Mouse (Mus musculus) gastrocnemius, postnatal 25 days (tissue): ENCODE results near the gene Krt90. TPM values are rescaled to one million over a fixed set of nuclear protein-coding genes. Genes with fewer than 3 reads are reported as not detected.
"Not testable (repeated sequence)": the region's sequence is repeated elsewhere in the genome, so short reads cannot be mapped to it uniquely, and the experiment has no call there.

Experiments used
- DNase-seq: peaks from one replicate; pipeline ENCODE4 v3.0.0; 2022
- long read RNA-seq, 2 experiments: library from polyadenylated mRNA; stranded (forward); transcript quantifications; one replicate each; pipeline ENCODE4 v2.0.0; 2021
- total RNA-seq, 2 experiments: library from RNA; stranded (reverse); gene quantifications; 1 replicate in 1 of 2; 2 replicates in 1 of 2; pipeline ENCODE4 v1.2.3; 2021

Gene Krt90
- total RNA-seq, result not detected
- long read RNA-seq, experiment 1, result 0 reads
- long read RNA-seq, experiment 2, result 0 reads

DNA sequence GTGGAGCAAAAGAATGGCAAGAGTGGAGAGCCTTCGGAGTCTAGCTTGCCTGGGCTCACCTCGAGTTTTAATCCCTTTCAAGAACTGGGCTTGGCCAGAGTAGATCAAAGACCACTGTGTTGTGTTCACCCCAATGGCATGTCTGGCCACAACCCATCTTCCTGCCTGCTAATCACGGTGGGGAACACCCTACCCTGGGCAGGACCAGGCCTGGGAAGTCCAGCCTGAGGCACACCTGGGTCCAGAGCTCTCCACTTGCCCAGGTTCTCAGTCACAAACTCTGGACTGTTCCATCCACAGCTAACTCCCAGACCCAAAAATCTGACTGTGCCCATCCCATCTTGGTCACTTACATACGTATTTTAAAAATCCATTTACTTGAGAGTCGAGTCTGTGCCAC lies at the start of gene Krt90:
TSS of gene Krt90 (minus strand) at position 101 of the 400 bp plus-strand sequence.
- no peak for DNase-seq

DNA sequence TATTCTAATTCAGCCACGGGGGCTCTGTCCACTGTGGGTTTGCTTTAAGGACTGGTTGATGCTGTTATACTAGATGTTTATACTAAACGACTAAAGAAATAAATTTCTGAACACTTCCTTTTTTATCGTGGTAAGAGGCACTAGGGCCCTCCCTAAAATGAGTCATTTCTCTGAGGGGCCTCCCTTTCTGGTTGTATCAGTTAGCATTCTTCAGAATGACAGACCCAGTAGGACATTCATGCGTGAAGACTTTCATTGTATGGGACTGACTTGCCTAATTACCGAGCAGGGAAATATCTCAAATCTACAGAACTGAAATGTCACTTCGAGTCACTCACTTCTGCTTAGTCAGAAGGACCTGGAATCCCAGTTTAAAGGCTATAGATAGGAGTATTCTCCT lies 36.4 kb upstream of the Krt90 start:
- no peak for DNase-seq

DNA sequence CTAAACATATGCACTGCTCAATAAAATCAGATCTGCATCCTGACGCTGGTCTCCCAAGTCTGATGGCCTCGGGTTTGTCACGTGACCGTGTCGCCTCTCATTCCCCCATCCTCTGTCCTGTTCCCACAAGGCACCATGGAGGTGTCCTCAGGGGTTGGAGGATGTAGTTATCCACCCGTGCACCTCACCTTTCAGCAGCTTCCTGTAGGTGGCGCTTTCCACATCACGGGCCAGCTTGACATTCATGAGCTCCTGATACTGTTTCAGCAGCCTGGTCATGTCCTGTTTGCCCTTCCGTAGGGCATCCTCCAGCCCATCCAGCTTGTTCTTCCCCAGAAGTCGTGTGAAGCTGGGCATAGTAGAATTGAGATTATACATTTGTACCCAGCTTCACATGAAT lies 25.5 kb upstream of the Krt90 start:
- no peak for DNase-seq

DNA sequence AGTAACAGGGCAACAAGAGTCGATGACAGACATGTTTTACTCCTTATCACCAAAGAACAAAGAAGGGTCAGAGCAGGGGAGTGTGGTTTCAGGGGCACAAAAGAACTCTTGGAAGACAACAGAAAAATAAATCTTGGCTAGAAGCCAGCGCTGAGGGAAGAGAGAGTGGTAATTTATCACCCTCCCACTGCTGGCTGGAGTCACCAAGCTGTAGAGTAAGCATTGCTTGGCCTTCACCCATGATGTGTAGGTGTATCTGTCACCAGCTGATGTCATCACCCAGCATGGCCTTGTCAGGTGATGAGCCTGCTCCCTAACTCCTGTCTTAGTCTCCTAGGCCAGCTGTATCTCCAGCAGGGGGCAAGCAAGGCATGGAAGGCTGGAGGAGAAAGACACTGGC lies 21.7 kb upstream of the Krt90 start:
- DNase-seq, result no peak

DNA sequence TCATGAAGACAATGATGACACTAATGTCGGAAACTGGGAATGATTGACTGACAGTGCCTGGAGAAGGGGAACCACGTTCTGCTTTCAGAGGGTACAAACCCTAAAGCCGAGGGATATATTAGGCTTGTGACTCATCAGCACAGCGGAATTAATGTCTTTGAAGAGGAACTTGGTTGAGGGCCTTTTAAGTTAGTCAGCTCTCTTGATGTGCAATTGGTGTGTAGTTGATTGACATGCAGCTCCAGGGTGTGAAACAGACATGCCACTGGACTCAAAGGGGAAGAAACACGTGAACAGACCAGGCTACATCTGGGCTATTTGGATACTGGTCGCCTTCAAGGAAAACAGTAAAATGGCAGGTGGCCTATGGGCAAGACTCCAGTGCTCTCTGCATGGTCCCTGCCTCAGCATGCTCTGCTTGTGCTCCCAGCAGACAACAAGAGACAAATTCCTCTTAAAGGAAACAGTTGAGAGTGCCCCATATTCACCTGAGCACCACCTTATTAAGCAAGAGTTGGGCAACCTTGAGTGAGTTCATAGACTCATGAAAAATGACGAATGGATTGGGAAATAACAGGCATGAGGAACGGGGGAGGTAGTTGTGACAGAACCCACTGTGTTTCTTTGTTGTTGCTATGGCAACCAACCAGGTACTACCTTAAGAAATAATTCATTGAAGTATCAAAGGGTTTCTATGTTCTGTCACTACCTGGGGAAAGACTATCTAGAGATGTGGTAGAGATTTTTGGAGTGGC lies 20.6 kb upstream of the Krt90 start:
- DNase-seq, result no peak

DNA sequence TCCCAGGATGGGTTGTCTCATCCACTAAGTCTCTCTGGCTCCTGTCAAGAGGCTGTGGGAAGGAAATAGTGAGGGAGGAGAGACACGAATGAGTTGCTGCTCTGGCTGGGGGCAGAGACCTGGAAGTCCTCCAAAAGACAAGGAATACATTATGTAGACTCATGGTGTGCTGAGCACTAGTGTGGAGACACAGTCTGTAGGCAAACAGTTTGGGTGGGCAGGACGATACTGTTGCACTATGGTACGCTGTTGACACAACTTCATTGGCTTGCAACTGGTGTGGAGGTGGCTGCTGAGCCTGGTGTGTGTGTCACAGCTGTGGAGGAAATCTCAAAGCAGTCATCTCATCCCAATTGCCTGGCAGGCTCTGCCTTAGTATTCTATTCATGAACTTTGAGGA lies 19.0 kb upstream of the Krt90 start:
- DNase-seq, result no peak

DNA sequence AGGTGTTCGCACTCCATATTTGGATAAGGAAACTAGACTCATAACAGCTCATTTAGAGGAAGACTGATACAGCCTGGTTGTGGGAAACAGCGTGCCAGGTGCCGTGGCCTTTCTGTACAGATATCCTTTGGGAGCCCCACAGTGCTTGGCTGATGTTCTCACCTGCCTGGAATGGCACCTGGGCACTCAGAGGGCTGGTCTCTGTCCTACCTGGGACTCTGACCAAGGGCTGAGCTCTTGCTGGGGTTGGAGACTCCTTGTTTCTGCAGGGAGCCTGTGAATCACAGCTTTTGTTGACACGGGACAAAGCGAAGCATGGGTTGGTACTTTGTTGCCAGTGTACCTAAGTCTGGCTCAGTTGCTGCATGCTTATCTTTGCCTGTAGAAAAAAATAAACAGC lies 12.8 kb upstream of the Krt90 start:
- no peak for DNase-seq

DNA sequence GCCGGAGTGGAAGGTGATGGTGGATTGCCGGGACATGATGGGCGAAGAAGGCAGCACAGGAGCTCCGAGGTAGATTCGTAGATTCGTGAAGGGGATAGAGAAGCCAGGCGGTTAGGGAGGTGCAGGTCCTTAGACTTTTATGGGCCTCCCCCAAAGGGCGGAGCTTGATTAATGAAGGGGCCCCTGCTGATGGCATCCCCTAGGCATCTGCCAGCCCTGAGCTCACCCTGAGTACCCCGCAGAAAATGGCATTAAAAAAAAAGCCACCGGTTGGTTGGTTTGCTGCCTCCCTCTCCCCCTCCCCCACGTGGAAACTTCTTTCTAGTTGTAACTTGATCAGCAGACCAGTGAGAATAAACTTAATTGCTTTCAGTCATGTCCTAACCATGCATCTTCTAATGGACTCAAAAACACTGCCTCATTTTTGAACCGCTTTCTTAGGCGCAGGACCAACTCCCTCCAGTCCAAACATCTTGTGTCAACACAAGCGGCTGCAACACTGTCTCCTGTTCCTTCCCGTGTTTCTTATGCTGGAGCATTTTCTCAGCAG lies 11.1 kb upstream of the Krt90 start, which contains the start of gene Krt75:
TSS of gene Krt75 (minus strand) at position 109 of the 550 bp plus-strand sequence.
- no peak for DNase-seq

DNA sequence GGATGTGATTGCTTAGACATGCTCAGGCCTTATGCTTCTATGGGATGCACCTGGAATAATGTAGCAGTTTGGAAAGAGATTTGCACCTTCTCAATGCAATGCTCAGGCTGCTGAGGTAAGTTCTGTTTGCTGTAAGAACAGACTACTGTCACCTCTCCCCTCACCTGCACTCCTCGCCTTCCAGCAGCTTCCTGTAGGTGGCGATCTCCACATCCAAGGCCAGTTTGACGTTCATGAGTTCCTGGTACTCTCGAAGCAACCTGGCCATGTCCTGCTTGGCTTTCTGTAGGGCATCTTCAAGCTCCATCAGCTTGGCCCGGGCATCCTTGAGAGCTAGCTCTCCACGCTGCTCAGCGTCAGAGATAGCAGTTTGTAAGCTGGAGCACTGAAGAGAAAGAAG lies 5.0 kb upstream of the Krt90 start:
- no peak for DNase-seq

DNA sequence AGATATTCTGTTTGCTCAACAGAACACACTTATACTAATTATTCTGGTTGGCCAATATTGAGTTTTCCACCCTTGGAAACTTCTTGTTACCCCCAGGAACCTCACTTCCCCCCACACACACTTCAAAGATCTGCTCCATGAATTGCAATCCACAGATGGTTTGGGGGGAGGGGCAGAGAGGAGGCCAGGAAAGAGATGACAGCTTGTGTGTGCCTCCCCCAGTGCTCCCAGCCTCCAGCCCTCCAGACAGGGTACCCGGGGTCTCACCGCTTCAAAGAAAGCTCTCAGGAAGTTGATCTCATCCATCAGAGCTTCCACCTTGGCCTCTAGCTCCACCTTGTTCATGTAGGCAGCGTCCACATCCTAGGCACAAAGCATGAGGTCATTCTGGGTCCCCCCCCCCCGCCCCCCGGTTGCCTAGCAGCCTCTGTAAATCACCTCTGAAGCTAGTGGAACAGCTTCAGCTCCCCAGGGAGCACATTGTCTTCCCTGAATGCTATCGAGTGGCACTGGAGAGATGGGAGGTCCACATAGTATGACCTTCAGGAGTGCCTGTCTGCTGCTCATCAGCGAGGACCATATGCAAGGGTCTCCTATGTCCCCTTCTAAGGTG lies 4.6 kb downstream of the Krt90 start:
- no peak for DNase-seq

DNA sequence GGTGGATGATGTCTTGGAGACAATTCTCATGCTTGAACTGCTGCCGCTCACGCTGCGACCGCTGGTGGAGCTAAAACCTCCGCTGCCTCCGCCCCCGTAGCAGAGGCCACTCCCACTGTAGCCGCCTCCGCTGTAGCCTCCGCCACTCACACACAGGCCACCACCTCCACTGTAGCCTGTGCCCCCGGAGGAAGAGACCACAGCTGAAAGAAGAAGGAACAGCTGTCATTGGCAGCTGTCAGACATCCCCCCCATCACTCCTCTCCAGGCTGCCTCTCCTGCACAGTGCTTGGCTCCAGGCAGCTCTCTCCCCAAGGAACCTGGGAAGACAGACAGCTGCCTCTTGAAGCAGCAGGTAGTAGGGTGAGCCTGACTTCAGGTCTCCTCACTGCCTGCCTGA lies 9.6 kb downstream of the Krt90 start:
- peak; percentile 12 for DNase-seq

DNA sequence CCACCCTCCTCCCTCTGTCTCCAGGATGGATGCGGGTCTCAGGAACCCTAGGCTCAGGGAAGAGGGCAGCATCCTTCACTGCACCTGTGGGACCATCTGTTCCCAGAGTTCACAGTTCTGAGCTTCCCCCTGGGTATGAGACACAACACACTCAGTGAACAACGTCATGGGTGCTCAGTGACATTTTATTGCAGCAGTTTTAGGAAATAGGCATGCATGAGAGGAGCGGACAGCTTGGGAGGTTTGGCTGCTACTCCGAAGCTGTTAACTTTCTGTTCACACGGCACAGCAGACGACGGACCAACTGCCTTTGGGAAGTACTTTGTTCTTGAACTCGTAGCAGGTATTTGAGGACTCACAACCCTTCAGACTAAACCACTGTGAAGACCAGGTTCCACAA lies 10.6 kb downstream of the Krt90 start:
- no peak for DNase-seq

DNA sequence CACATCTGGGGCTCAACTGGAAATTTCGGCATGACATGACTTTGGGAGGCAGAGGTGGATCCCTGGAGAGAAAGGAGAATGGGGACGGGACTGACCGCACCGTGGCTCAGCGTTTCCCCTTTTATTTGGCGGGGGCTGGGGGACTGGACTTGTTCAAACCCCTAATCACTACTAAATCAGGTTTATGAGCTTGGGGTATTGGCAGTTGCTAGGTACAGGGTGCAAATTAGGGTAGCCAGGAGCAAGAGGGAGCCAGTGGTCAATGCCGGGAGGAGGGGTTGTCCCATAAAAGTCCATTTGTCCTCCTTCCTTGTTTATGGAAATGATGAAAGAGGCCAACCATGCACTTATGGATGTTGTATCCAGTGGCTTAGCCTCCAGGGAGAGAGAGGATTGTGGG lies 12.2 kb downstream of the Krt90 start, which contains the start of gene Krt82:
TSS of gene Krt82 (minus strand) at position 101 of the 400 bp plus-strand sequence.
- no peak for DNase-seq

DNA sequence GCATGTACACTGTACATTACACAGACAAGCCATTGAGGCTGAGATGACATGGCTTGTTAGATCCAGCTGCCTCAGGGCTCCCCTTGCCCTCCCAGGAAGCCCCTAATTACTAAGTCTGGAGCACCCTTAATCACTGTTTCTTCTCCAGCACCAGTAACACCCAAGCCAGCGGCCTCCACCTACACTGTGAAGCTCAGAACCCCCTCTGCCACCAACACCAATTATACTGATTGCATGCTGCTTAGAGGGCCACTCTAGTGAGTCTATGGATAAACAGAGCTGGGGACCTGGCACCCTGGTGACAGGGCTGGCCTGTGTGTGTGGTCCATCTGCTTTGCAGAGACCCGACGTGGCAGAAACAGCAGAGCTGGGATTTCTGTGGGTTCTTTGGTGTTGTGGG lies 18.3 kb downstream of the Krt90 start:
- DNase-seq, result no peak

DNA sequence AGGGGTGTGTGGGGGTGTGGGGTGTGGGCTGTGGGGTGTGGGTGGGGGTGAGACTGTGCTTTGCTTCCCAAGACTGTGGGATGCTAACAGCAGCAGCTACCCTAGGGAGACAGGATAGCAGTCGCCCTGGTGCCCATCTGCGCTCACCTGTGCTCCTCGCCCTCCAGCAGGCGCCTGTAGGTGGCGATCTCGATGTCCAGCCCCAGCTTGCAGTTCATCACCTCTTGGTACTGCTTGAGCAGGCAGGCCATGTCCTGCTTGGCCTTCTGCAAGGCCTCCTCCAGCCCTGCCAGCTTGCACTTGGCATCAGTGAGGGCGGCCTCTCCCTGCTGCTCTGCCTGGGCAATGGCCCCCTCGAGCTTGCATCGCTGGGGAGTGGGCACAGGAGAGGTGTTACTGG lies 20.2 kb downstream of the Krt90 start:
- DNase-seq, result no peak

DNA sequence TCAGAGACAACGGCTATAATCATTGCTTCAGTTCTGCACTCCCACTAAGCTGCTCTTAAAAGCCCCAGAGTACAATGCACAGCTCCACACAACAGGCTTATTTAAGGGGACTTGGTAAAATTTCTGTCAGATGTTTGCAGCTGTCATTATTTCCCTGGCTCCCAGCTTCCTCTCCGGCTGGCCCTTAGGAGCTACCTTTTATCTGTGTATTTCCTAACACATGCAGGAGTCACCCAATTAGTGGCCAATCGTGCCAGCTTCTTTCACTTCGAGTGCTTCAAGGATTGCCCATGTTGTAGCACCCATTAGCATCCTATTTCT lies 24.2 kb downstream of the Krt90 start:
- DNase-seq, result no peak

DNA sequence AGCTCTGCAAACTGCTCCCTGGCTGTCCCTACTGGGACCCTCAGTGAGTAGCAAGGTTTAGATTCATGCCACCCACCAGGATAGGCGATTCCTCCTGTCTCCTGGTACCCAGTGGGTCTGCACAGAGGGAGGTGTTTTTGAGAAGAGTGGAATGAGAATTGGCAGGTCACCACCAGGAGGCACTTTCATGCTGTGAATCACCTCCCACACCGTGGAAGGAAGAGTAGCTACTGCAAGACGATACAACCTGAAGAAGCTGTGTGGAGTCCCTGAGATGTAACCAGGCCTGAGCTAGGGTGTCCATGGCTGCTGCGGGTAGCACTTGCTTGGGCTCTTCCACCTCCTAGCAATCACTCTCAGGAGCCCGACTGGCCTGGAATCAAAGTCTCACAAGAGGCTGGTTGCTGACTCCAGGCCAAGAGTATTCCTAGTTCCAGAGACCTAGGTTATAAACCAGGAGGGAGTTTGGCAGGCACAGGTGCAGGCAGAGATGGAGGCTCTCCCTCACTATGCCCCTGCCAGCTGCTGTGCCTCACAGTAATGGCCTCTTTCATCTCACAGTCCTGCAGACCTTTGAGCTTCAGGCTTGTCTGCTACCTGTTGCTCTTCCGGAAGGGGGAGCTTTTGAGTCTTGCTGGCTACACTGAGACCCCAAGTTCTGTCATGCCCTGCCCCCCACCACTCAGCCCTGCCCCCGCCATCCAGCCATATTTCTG lies 24.7 kb downstream of the Krt90 start:
- no peak for DNase-seq

DNA sequence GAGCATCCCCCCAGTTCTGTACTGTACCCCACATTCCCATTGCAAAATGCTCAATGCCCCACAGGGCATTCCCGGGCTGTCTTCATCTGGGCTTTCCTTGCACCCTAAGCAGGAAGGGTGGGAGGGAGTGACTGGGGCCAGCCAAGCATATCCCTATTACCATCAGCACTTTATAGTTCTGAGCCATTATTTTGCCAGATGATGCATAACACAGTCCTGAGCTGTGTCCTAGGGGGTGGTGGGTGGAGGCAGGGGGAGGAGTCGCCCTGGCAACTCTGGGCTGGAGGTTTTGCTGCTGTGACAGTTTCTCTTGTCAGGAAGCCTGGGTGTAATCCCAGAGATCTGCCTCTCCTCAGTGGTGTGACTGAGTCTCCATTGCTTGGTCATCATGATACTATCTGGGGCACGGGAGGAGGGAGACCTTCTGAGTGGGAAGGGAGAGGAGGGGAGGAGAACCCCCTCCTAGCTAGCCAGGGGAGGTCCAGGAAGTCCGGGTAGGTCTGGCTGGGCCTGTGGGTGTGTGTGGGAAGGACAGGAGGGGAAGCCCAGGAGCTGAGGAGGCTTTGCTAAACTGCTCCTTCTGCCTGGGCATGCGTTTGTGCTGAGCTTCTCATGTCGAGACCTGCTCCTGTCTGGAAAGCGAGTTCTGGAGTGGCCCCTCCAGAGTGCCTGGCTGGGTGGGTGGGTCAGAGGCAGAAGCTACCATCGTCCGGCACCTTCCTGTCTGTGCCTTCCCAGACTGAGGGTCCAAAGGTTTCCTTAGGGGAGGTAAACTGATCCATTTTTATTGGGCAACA lies 26.5 kb downstream of the Krt90 start:
- no peak for DNase-seq

DNA sequence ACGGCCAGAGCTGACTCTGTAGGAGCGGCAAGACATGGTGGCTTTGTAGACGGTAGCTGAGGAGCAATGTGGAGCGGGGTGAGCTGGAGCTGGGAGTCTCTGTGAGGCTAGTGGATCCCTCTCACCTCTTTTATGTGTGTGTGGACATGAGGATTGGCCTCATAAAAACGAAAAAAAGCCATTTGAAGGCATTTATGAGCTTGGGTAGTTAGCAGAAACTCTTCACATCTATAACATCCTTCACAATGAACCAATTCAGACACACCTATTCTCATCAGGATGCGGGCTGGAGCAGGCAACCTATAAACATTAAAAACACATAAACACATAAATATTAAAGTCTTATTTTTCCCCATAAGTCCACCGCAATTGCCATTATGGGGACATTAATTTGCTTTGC lies 30.0 kb downstream of the Krt90 start, which contains the start of gene Krt84:
TSS of gene Krt84 (minus strand) at position 101 of the 400 bp plus-strand sequence.
- no peak for DNase-seq

DNA sequence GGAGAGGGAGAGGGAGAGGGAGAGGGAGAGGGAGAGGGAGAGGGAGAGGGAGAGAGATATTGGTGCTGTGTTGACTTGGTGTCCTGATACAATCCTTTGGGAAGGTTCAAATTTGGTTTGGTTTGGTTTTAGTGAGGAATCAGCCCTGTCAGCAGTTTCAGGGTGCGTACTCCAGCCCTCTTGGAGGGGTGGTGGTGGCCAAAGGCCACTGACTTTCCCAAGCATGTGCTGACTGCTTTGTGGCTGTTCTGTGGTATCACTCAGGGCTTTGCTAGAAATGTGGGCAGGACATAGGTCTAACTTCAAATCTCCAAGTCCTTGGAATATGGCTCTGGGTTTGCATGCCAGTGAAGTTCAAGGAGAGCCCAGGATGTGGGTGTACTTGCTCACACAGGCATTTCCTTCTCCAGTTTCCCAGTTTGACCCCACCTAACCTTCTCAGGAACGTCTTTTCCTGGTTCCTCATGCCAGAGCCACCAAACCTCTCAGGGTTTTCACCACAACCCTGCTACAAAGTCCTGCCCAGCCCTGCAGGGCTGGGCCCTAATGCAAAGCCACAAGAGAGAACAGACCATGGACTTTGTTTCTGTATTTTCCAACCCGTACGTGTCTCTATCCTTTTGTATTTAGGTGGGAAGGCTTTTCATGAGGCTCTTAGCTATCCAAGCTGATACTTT lies 40.1 kb downstream of the Krt90 start:
- DNase-seq, result no peak

DNA sequence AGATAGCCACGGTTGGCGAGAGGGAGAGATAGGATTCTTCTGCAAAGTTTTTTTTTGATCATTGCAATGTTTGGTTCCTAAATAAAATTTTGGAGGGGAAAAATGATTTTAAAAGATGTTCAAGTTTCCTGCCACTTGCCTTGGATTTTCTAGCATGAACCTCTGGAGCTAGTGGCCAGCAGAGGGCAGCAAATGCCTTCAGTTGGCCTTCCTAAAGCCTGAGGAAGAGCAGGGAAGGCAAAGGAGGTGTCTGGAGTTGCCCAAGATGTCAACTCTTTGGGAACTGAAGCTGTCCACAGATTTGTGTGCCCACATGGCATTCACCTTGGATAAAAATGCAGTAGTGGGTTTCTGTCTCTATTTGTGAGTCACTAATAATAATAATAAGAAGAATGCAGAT lies 43.0 kb downstream of the Krt90 start:
- peak; percentile 53 for DNase-seq

DNA sequence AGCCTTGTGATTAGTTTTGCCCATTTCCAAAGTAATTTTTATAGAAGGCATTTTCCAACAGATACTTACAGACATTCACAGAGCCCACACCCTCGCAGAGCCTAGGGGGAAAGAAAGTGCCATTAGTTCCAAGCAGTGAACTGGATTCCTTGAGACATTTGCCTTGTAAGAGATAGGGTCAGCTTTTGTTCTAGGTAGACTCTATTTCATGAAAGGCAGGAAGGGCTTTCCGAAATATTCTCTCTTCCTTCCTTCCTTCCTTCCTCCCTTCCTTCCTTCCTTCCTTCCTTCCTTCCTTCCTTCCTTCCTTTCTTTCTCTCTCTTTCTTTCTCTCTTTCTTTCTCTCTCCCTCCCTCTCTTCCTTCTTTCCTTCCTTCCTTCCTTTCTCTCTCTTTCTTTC lies 45.6 kb downstream of the Krt90 start, which contains the start of gene Gm49425:
TSS of gene Gm49425 (minus strand) at position 101 of the 400 bp plus-strand sequence.
- not testable (repeated sequence) for DNase-seq
